Mouse (Mus musculus) gastrocnemius, adult 18-20 months (tissue): ENCODE measurements around the gene Dgkq. TPM values are rescaled to one million over a fixed set of nuclear protein-coding genes. Genes with fewer than 3 reads are reported as not detected.

Experiments
- DNase-seq: peaks from one replicate; pipeline ENCODE4 v3.0.0; 2021; ENCODE audit warnings: low spot score
- total RNA-seq, 2 experiments: library from RNA; stranded (reverse); gene quantifications; 2 replicates each; pipeline ENCODE4 v1.2.3; 2021

Dgkq gene
- total RNA-seq, 2 experiments from 2014 or later = 2.4 to 3.9 TPM

GRCm38 (mm10) chr5:108621870-108622269, 47.6 kb downstream of the Dgkq start:
- DNase-seq = no peak

GRCm38 (mm10) chr5:108610426-108610825, 59.0 kb downstream of the Dgkq start:
- no peak for DNase-seq

- DNase-seq = no peak
These were observed 66.9 kb downstream of the Dgkq start for GRCm38 (mm10) chr5:108602537-108602936.

- no peak for DNase-seq
These were observed 69.5 kb downstream of the Dgkq start for GRCm38 (mm10) chr5:108599923-108600322.

Other genes starting within 250 kb of the Dgkq start
- 100 to 1,000 TPM; 765 to 857 TPM for gene Atp5k, start 235.2 kb downstream of the Dgkq start, total RNA-seq
- gene Mfsd7a, start 220.8 kb downstream of the Dgkq start, total RNA-seq = 1 to 10 TPM in 1 of 2 experiments, under 1 TPM in 1; 0.84 to 1.7 TPM
- 10 to 100 TPM; 33.8 to 35.9 TPM for gene Pcgf3, start 208.4 kb downstream of the Dgkq start, total RNA-seq
- gene Cplx1, start 119.6 kb downstream of the Dgkq start, total RNA-seq = under 1 TPM; 0.21 to 0.41 TPM
- 10 to 100 TPM; 10.9 to 11.9 TPM for gene Gak, start 39.9 kb downstream of the Dgkq start, total RNA-seq
- 10 to 100 TPM in 1 of 2 experiments, 1 to 10 TPM in 1; 7.6 to 10.7 TPM for gene Tmem175, start 39.9 kb downstream of the Dgkq start, total RNA-seq
- gene Idua, start 9.3 kb downstream of the Dgkq start, total RNA-seq = 1 to 10 TPM; 8.2 to 10.0 TPM
- gene Slc26a1, start 5.9 kb upstream of the Dgkq start, total RNA-seq = under 1 TPM in 1 of 2 experiments, not detected in 1; 0.12 TPM
- gene Fgfrl1, start 22.7 kb upstream of the Dgkq start, total RNA-seq = 10 to 100 TPM; 23.3 to 29.9 TPM
- gene Rnf212, start 105.3 kb upstream of the Dgkq start, total RNA-seq = not detected
- gene Tmed11, start 125.7 kb upstream of the Dgkq start, total RNA-seq = not detected
- gene Vmn2r8, start 139.2 kb upstream of the Dgkq start, total RNA-seq = not detected
- gene Vmn2r9, start 182.9 kb upstream of the Dgkq start, total RNA-seq = not detected